Mouse (Mus musculus) heart, postnatal 0 days (tissue): ENCODE measurements around the gene Slc13a3.

ENCODE experiments used
- CTCF ChIP-seq: IDR thresholded peaks from 2 replicates; pipeline ENCODE4 v1.5.1; 2016; ENCODE audit warnings: antibody characterized with exemption, control low read depth, low read depth
- EP300 ChIP-seq: IDR thresholded peaks from 2 replicates; pipeline ENCODE4 v1.6.1; 2016; ENCODE audit warnings: antibody characterized with exemption, low read depth

DNA sequence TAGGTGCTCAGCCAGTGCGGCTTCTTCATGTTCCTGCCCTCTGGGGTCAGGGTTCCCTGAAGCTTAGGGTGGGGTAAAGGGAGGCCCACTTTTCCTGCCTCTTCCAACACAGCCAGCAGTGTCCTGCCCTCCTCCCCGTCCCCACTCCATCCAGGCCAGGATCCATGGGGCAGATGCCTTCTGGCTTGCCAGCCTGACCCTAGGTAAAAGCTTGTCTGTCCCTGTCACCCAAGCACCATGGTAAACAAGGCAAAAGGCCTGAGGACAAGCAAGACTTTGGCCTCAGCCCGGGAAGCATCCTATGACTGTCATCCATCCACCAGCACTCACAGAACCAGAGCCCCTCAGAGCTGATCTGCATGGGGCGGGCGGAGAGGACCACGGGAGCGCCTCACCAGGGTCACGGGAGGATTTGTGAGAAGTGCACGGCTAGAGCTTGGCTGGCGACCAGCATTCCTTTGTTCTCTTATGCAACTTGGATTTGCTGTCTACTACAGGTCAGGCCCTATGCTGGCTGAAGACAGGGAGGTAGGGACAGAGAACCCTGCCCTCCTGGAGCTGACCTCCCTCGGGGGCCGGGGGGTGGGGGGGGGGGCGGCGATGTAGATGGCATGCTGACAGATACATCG is 5.1 kb downstream of the Slc13a3 start:
- TF ChIP-seq CTCF (no peak), EP300 (no peak)
